Mouse (Mus musculus) ES-E14 (cell line): ENCODE results near the gene Arhgef10l. TPM values are rescaled to one million over a fixed set of nuclear protein-coding genes. Genes with fewer than 3 reads are reported as not detected.
"Not testable (repeated sequence)": the region's sequence is repeated elsewhere in the genome, so short reads cannot be mapped to it uniquely, and the experiment has no call there.

Experiments
- DNase-seq: peaks from one replicate; pipeline ENCODE4 v3.0.0-alpha.2; 2013; ENCODE audit warnings: low read depth, low spot score
- H3K27ac ChIP-seq: 2 replicates; pipeline ENCODE4 v1.5.1; 2012; ENCODE audit warnings: low read depth, mild to moderate bottlenecking, low read length, moderate library complexity, mixed read lengths; ENCODE audit not compliant: poor library complexity, insufficient read depth, severe bottlenecking
- H3K36me3 ChIP-seq: 2 replicates; pipeline ENCODE4 v1.6.1; 2012; ENCODE audit warnings: mild to moderate bottlenecking, low read length, moderate library complexity, mixed read lengths; ENCODE audit not compliant: control insufficient read depth, poor library complexity, insufficient read depth, severe bottlenecking
- H3K4me1 ChIP-seq, 2 experiments: fragments of 150-350 bp in 1 of 2; sonication (generic) in 1 of 2; 2 replicates each; pipeline ENCODE4 v1.6.1; 2012; ENCODE audit warnings: low read length in 2 of 2, mild to moderate bottlenecking in 1 of 2, mixed read lengths in 1 of 2; ENCODE audit not compliant: control insufficient read depth in 2 of 2, insufficient read depth in 2 of 2, poor library complexity in 1 of 2
- H3K4me3 ChIP-seq, 2 experiments: fragments of 150-350 bp in 1 of 2; sonication (generic) in 1 of 2; 2 replicates each; pipeline ENCODE4 v1.5.1; 2012; ENCODE audit warnings: low read length in 2 of 2, low read depth in 1 of 2, mild to moderate bottlenecking in 1 of 2, mixed read lengths in 1 of 2; ENCODE audit not compliant: insufficient read depth in 1 of 2, poor library complexity in 1 of 2, severe bottlenecking in 1 of 2
- H3K9ac ChIP-seq: 2 replicates; pipeline ENCODE4 v1.6.1; 2012; ENCODE audit warnings: low read depth, mild to moderate bottlenecking, low read length, mixed read lengths; ENCODE audit not compliant: poor library complexity, insufficient read depth, severe bottlenecking
- H3K9me3 ChIP-seq: fragments of 150-350 bp; sonication (generic); 2 replicates; pipeline ENCODE4 v1.6.1; 2012; ENCODE audit warnings: low read depth, mild to moderate bottlenecking, low read length; ENCODE audit not compliant: control insufficient read depth, insufficient read depth
- CHD2 ChIP-seq: IDR thresholded peaks from 2 replicates; pipeline ENCODE4 v1.6.1; 2014; ENCODE audit warnings: mild to moderate bottlenecking, low read depth, low read length, inconsistent platforms
- HCFC1 ChIP-seq: IDR thresholded peaks from 2 replicates; pipeline ENCODE4 v1.6.1; 2012; ENCODE audit warnings: low read length, inconsistent platforms, borderline replicate concordance; ENCODE audit not compliant: insufficient read depth
- MAFK ChIP-seq: IDR thresholded peaks from 2 replicates; pipeline ENCODE4 v1.6.1; 2014; ENCODE audit warnings: mild to moderate bottlenecking, low read depth, low read length, inconsistent platforms; ENCODE audit not compliant: insufficient read depth
- ZC3H11A ChIP-seq: IDR thresholded peaks from 2 replicates; pipeline ENCODE4 v1.6.1; 2012; ENCODE audit warnings: low read depth, mild to moderate bottlenecking, inconsistent platforms, low read length, borderline replicate concordance
- ZNF384 ChIP-seq: IDR thresholded peaks from 2 replicates; pipeline ENCODE4 v1.6.1; 2012; ENCODE audit warnings: low read depth, low read length, inconsistent platforms
- in situ Hi-C, 2 experiments: fragments of 600-800 bp; cut with MboI; formaldehyde crosslinking; loops; one replicate each; pipeline ENCODE4 v1.15.1; 2025; ENCODE audit warnings: low sequenced_read_pairs in 2 of 2, inconsistent platforms in 1 of 2; ENCODE audit not compliant: unreplicated experiment in 2 of 2
- total RNA-seq: library from RNA; depleted of rRNA; stranded (reverse); fragments of 300-350 nt; gene quantifications from 2 replicates; pipeline ENCODE4 v1.2.3, GENCODE M21; 2012

Arhgef10l gene
- total RNA-seq, 1 experiment, result 14.8 TPM

GRCm38 (mm10) chr4:140579149-140579548, 86.7 kb downstream of the Arhgef10l start:
- no peak for TF ChIP-seq HCFC1
- no peak for TF ChIP-seq ZC3H11A
- TF ChIP-seq MAFK, result no peak
- TF ChIP-seq CHD2, result no peak
- TF ChIP-seq ZNF384, result no peak
- H3K4me1 ChIP-seq, result no peaks in the 10 kb centered on the region
- no peak overlapping the region for H3K9ac ChIP-seq
- in situ Hi-C loops, result no loop called here
- H3K36me3 ChIP-seq, result peaks cover 24% of the 10 kb centered on the region
- H3K27ac ChIP-seq, result no peak overlapping the region
- DNase-seq, result no peak
- no peaks in the 10 kb centered on the region for H3K9me3 ChIP-seq
- no peak overlapping the region for H3K4me3 ChIP-seq

- no peak overlapping the region for H3K4me3 ChIP-seq
- in situ Hi-C loops, result no loop called here
- DNase-seq, result no peak
- TF ChIP-seq HCFC1 (no peak), ZC3H11A (no peak), CHD2 (no peak), MAFK (no peak), ZNF384 (no peak)
- peaks cover 24% of the 10 kb centered on the region for H3K36me3 ChIP-seq
- H3K27ac ChIP-seq, result no peak overlapping the region
- no peaks in the 10 kb centered on the region for H3K9me3 ChIP-seq
- H3K9ac ChIP-seq, result no peak overlapping the region
- H3K4me1 ChIP-seq, result peaks cover 0 to 10% of the 10 kb centered on the region in 2 experiments; a peak in 2 of 4 replicates
These were observed 89.2 kb downstream of the Arhgef10l start for GRCm38 (mm10) chr4:140576628-140577027.

- H3K36me3 ChIP-seq, result peaks cover 27% of the 10 kb centered on the region
- H3K27ac ChIP-seq, H3K4me1 ChIP-seq, H3K9me3 ChIP-seq, DNase-seq, H3K4me3 ChIP-seq, H3K9ac ChIP-seq, in situ Hi-C loops: not testable (repeated sequence)
These were observed 90.9 kb downstream of the Arhgef10l start for GRCm38 (mm10) chr4:140574863-140575262.

GRCm38 (mm10) chr4:140572376-140572775, 93.4 kb downstream of the Arhgef10l start:
- Histone ChIP-seq H3K4me1 (peaks cover 0 to 10% of the 10 kb centered on the region in 2 experiments; a peak in 2 of 4 replicates), H3K36me3 (peaks cover 20% of the 10 kb centered on the region), H3K9me3 (no peaks in the 10 kb centered on the region), H3K4me3 (no peak overlapping the region), H3K9ac (no peak overlapping the region), H3K27ac (no peak overlapping the region)
- in situ Hi-C loops, result no loop called here
- TF ChIP-seq MAFK, result no peak
- no peak for TF ChIP-seq CHD2
- TF ChIP-seq ZC3H11A, result no peak
- TF ChIP-seq ZNF384, result no peak
- TF ChIP-seq HCFC1, result no peak
- DNase-seq, result no peak

GRCm38 (mm10) chr4:140569394-140569793, 96.4 kb downstream of the Arhgef10l start:
- H3K9ac ChIP-seq, result no peak overlapping the region
- H3K36me3 ChIP-seq, result peaks cover 11% of the 10 kb centered on the region
- H3K9me3 ChIP-seq, result no peaks in the 10 kb centered on the region
- no peak overlapping the region for H3K27ac ChIP-seq
- no peak overlapping the region for H3K4me3 ChIP-seq
- H3K4me1 ChIP-seq, result peaks cover under 1 to 12% of the 10 kb centered on the region in 2 experiments; a peak in 2 of 4 replicates
- TF ChIP-seq ZNF384 (no peak), ZC3H11A (no peak), HCFC1 (no peak), CHD2 (no peak), MAFK (no peak)
- in situ Hi-C loops, result no loop called here
- no peak for DNase-seq
